Mouse (Mus musculus): Measurements from ENCODE around the gene Trim66.

DNA sequence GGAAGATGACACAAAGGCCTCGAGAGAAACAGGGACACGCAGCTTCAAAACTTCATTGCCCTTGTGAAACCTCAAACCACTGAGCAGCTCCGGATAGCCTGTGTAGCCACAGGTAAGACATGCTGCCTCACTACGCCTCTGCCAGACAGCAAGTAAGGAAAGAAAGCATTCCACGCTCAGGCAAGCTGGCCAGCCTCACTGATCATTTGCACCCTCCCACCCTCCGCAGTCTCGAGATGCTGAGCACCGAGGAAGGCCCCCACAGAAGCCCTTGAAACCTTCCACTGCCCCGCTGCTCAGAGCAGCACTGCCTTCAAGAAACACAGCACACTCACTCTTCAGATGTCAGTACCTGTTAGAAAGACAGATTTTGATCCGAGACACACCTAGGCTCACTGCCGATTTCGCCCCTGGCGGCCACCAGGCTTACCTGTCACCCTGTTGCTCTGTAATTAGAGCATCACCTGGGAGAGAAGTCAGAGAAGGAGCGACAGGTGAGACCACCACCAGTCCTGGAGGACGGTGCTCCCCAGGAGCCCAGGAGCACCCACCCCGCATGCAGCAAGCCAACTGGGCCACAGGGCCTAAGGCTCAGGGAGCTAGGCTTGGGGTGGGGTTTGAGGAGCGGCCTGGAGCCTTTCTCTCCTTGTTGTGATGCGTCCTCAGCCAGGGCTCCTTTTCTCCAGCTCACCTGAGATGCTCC lies 15.2 kb downstream of the Trim66 start:
- TF ChIP-seq CTCF (IDR thresholded peaks at IDR 0.05; ENCODE audit: extremely low read depth, insufficient read depth, insufficient read length, insufficient replicate concordance) = no peak
- TF ChIP-seq POLR2A (IDR thresholded peaks at IDR 0.05; ENCODE audit: low read depth, low read length) = no peak
